Comparison of ENCODE assay signal across 29 mouse cellular contexts in the genomic region with DNA sequence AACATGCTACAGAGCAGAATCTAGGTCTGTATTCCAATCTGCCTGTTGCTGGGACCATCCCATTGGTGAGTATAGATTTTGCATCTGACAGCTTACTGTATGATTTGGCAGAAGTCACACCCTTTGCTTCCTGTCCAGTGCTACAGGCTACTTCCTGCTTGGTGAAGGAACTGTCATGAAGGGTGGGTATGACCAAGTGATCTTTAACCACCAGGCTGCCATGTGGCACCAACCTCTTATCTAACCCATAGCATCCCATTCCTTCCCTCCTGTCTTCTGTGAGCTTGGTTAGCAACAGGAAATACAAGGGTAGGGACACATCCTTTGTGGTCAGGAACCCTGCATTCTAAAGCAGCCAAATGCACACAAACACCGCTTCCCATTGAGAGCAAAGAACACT.
DNase-seq lines count a peak whose midpoint lies in the region; ATAC-seq lines count a peak whose summit lies in the region.
"Had no signal": no experiment of that assay in that cellular context is flagged by ENCODE, and none has a peak within 500 bp of the region (broad histone marks: within the 10 kb centered on the region; RNA-seq: fewer than 3 reads in every experiment).

No protein-coding gene starts in this region.

- peak; percentile 88 for ATAC-seq in granulocyte monocyte progenitor cell, adult 5-6 weeks (replicated peaks; ENCODE audit: poor library complexity, severe bottlenecking)
- ATAC-seq: forebrain, embryonic 13.5 days; hindbrain, postnatal 0 days; intestine, embryonic 16.5 days; midbrain, embryonic 15.5 days; Patski had no signal

- H3K27me3 ChIP-seq in megakaryocyte, embryonic 14.5 days (replicated peaks), result no peaks in the 10 kb centered on the region
- H3K27me3 ChIP-seq: forebrain, embryonic 13.5 days; heart, embryonic 12.5 days; hindbrain, embryonic 12.5 days; limb, embryonic 13.5 days; liver, embryonic 15.5 days; lung, embryonic 15.5 days; midbrain, embryonic 15.5 days; neural tube, embryonic 12.5 days; Patski had no signal

- peaks cover 99% of the 10 kb centered on the region for H3K4me1 ChIP-seq in megakaryocyte, embryonic 14.5 days
- H3K4me1 ChIP-seq: forebrain, embryonic 13.5 days; heart, embryonic 12.5 days; limb, embryonic 13.5 days; liver, embryonic 15.5 days; lung, embryonic 15.5 days; midbrain, embryonic 15.5 days had no signal

- H3K4me3 ChIP-seq in megakaryocyte, embryonic 14.5 days (replicated peaks), result peak overlapping the region; percentile 83
- H3K4me3 ChIP-seq: forebrain, embryonic 13.5 days; heart, adult 2 months; heart, embryonic 12.5 days; hindbrain, embryonic 12.5 days; left cerebral cortex, adult 2 months; limb, embryonic 13.5 days; liver, embryonic 15.5 days; lung, embryonic 15.5 days; midbrain, embryonic 10.5 days; midbrain, embryonic 15.5 days; neural tube, embryonic 12.5 days had no signal

- intact Hi-C loops in heart, postnatal 10 days (cut with DNase I), result no loop called here

- no peaks in the 10 kb centered on the region for H3K9me3 ChIP-seq in megakaryocyte, embryonic 14.5 days
- H3K9me3 ChIP-seq: forebrain, embryonic 13.5 days; heart, embryonic 12.5 days; hindbrain, embryonic 12.5 days; limb, embryonic 13.5 days; liver, embryonic 15.5 days; lung, embryonic 15.5 days; midbrain, embryonic 10.5 days; midbrain, embryonic 15.5 days; neural tube, embryonic 12.5 days had no signal

- DNase-seq in heart, adult 11 months, result peak; percentile 75
- no peak for DNase-seq in heart, postnatal 10 days
- DNase-seq in 416B (ENCODE audit: low read depth), result peak; percentile 99
- DNase-seq in ovary, adult 18-20 months (ENCODE audit: low spot score), result no peak
- no peak for DNase-seq in adrenal gland, postnatal 36 days
- no peak for DNase-seq in kidney, adult 9 months
- DNase-seq: cerebellum, adult 8-10 months; cerebellum, postnatal 25 days; gastrocnemius, postnatal 25 days; heart, adult 2 months; kidney, adult 8-10 months; kidney, postnatal 10 days; lung, postnatal 36 days; right cerebral cortex, postnatal 4 days had no signal

- peaks cover 100% of the 10 kb centered on the region for H3K36me3 ChIP-seq in megakaryocyte, embryonic 14.5 days (replicated peaks; ENCODE audit: low read length)
- H3K36me3 ChIP-seq: hindbrain, embryonic 12.5 days; liver, embryonic 15.5 days; lung, embryonic 15.5 days; midbrain, embryonic 10.5 days; midbrain, embryonic 15.5 days had no signal

Comparison
In these comparisons a context has a peak if more than half of its experiments do, and no peak if none do; other contexts are left out.
1. DNase-seq: peak in heart, adult 11 months (single experiment) and 416B (single experiment); none in heart, postnatal 10 days (0 of 2), ovary, adult 18-20 months (single experiment), adrenal gland, postnatal 36 days (0 of 2) and kidney, adult 9 months (single experiment).